Mouse (Mus musculus): ENCODE measurements around the gene Mesp2.
A peak's percentile ranks its signal among the peaks of the same experiment; 100 is the strongest.
"Not testable (repeated sequence)": the region's sequence is repeated elsewhere in the genome, so short reads cannot be mapped to it uniquely, and the experiment has no call there.

Gene Mesp2

GRCm38 (mm10) chr7:79810611-79811506 lies at the start of gene Mesp2:
Gene Mesp2 (plus strand): TSS chr7:79810727.
- no peak for DNase-seq (ENCODE audit: low read depth, low spot score)

GRCm38 (mm10) chr7:79761124-79761876 lies 49.2 kb upstream of the Mesp2 start:
- DNase-seq (ENCODE audit: low read depth, low spot score) = no peak

- no peak for DNase-seq (ENCODE audit: low read depth, low spot score)
Observed at GRCm38 (mm10) chr7:79762106-79762505, 48.4 kb upstream of the Mesp2 start.

GRCm38 (mm10) chr7:79765991-79766390 lies 44.5 kb upstream of the Mesp2 start:
- no peak for DNase-seq (ENCODE audit: low read depth, low spot score)

- no peak for DNase-seq (ENCODE audit: low read depth, low spot score)
Observed at GRCm38 (mm10) chr7:79769664-79770063, 40.9 kb upstream of the Mesp2 start.

GRCm38 (mm10) chr7:79771561-79772512 lies 38.7 kb upstream of the Mesp2 start:
- no peak for DNase-seq (ENCODE audit: low read depth, low spot score)

GRCm38 (mm10) chr7:79780647-79781626 lies 29.6 kb upstream of the Mesp2 start:
- DNase-seq (ENCODE audit: low read depth, low spot score) = peak; percentile 32

GRCm38 (mm10) chr7:79781826-79782515 lies 28.6 kb upstream of the Mesp2 start:
- no peak for DNase-seq (ENCODE audit: low read depth, low spot score)

GRCm38 (mm10) chr7:79782516-79782855 lies 28.0 kb upstream of the Mesp2 start:
- no peak for DNase-seq (ENCODE audit: low read depth, low spot score)

GRCm38 (mm10) chr7:79786295-79786694 lies 24.2 kb upstream of the Mesp2 start:
- DNase-seq (ENCODE audit: low read depth, low spot score) = peak; percentile 20

- DNase-seq (ENCODE audit: low read depth, low spot score) = not testable (repeated sequence)
Observed at GRCm38 (mm10) chr7:79789812-79790211, 20.7 kb upstream of the Mesp2 start.

- DNase-seq (ENCODE audit: low read depth, low spot score) = no peak
Observed at GRCm38 (mm10) chr7:79792635-79793421, 17.7 kb upstream of the Mesp2 start.

GRCm38 (mm10) chr7:79793688-79794087 lies 16.8 kb upstream of the Mesp2 start, which contains the start of gene Mesp1:
Gene Mesp1 (minus strand): TSS chr7:79793788.
- DNase-seq (ENCODE audit: low read depth, low spot score) = no peak

GRCm38 (mm10) chr7:79798606-79799005 lies 11.9 kb upstream of the Mesp2 start:
- DNase-seq (ENCODE audit: low read depth, low spot score) = no peak

GRCm38 (mm10) chr7:79799048-79799447 lies 11.5 kb upstream of the Mesp2 start:
- DNase-seq (ENCODE audit: low read depth, low spot score) = peak; percentile 12

- DNase-seq (ENCODE audit: low read depth, low spot score) = no peak
Observed at GRCm38 (mm10) chr7:79799506-79799905, 11.0 kb upstream of the Mesp2 start.

GRCm38 (mm10) chr7:79800336-79800735 lies 10.2 kb upstream of the Mesp2 start:
- no peak for DNase-seq (ENCODE audit: low read depth, low spot score)

- no peak for DNase-seq (ENCODE audit: low read depth, low spot score)
Observed at GRCm38 (mm10) chr7:79801391-79801790, 9.1 kb upstream of the Mesp2 start.

GRCm38 (mm10) chr7:79802037-79802436 lies 8.5 kb upstream of the Mesp2 start:
- DNase-seq (ENCODE audit: low read depth, low spot score) = no peak

Measured in c-Kit-negative CD71-positive TER-119-positive erythroid progenitor cells, embryonic 14.5 days (primary cell).